Mouse (Mus musculus) cerebellum, adult 2 months (tissue): Measurements from ENCODE around the gene Gja5.

Experiments used
- CTCF ChIP-seq: fragments of 200-500 bp; IDR thresholded peaks from 2 replicates; pipeline ENCODE4 v1.5.1; 2011; ENCODE audit warnings: low read depth, mild to moderate bottlenecking, control low read depth, low read length, moderate library complexity, borderline replicate concordance; ENCODE audit not compliant: insufficient read depth
- POLR2A ChIP-seq: fragments of 200-500 bp; IDR thresholded peaks from 2 replicates; pipeline ENCODE4 v1.6.1; 2011; ENCODE audit warnings: low read length, control low read depth, borderline replicate concordance; ENCODE audit not compliant: insufficient read depth

GRCm38 (mm10) chr3:96925920-96926319, 21.4 kb downstream of the Gja5 start, which contains the start of gene Gja8:
- no peak for TF ChIP-seq CTCF
- no peak for TF ChIP-seq POLR2A
